Mouse (Mus musculus) intestine, embryonic 14.5 days (tissue): ENCODE measurements around the gene Ccdc82. TPM values are rescaled to one million over a fixed set of nuclear protein-coding genes. Genes with fewer than 3 reads are reported as not detected.

ENCODE experiments used
- ATAC-seq: fragments of 200-750 bp; cut with Nextera tagmentation; replicated peaks from 2 replicates; pipeline ENCODE4 v1.8.0; 2017; ENCODE audit warnings: low read depth, moderate number of reproducible peaks, moderate TSS enrichment, moderate library complexity; ENCODE audit not compliant: low FRiP score, low TSS enrichment
- DNase-seq: peaks from one replicate; pipeline ENCODE4 v3.0.0-alpha.2; 2018; ENCODE audit warnings: low spot score
- H3K27ac ChIP-seq: fragments of 300-500 bp; sonication (generic); 2 replicates; pipeline ENCODE4 v1.5.1; 2014; ENCODE audit warnings: low read depth, mild to moderate bottlenecking, control low read depth
- H3K27me3 ChIP-seq: fragments of 300-500 bp; sonication (generic); replicated peaks from 2 replicates; pipeline ENCODE4 v1.6.1; 2014; ENCODE audit warnings: low read length, control low read depth; ENCODE audit not compliant: control insufficient read depth, insufficient read depth
- H3K36me3 ChIP-seq: fragments of 300-500 bp; sonication (generic); 2 replicates; pipeline ENCODE4 v1.6.1; 2014; ENCODE audit warnings: low read length, control low read depth; ENCODE audit not compliant: control insufficient read depth, insufficient read depth
- H3K4me1 ChIP-seq: fragments of 300-500 bp; sonication (generic); replicated peaks from 2 replicates; pipeline ENCODE4 v1.6.1; 2014; ENCODE audit warnings: low read length, control low read depth, mixed read lengths; ENCODE audit not compliant: control insufficient read depth, insufficient read depth
- H3K4me2 ChIP-seq: fragments of 300-500 bp; sonication (generic); 2 replicates; pipeline ENCODE4 v1.6.1; 2014; ENCODE audit warnings: low read length
- H3K4me3 ChIP-seq: fragments of 300-500 bp; sonication (generic); 2 replicates; pipeline ENCODE4 v1.5.1; 2014; ENCODE audit warnings: low read depth, low read length, control low read depth, mixed read lengths
- H3K9ac ChIP-seq: fragments of 300-500 bp; sonication (generic); 2 replicates; pipeline ENCODE4 v1.6.1; 2014; ENCODE audit warnings: mild to moderate bottlenecking, low read length
- H3K9me3 ChIP-seq: fragments of 300-500 bp; sonication (generic); 2 replicates; pipeline ENCODE4 v1.6.1; 2016; ENCODE audit warnings: low read length, control low read depth; ENCODE audit not compliant: control insufficient read depth
- WGBS: fragments of 180-500 bp; shearing (Covaris S2); extraction: QIAGEN DNeasy Blood & Tissue Kit; methylation state at CpG from one replicate; pipeline ENCODE4 v1.1.7; 2014; 5-methylcytosine and 5-hydroxymethylcytosine counted together
- polyA plus RNA-seq: library from polyadenylated mRNA; unstranded; fragments of >200 nt; fragmentation: Nextera tagmentation; extraction: Ambion mirVana; gene quantifications from 2 replicates; pipeline ENCODE4 v1.2.1, GENCODE M21; 2014

The Ccdc82 gene
- 10.2 and 11.2 TPM in 2 replicates for polyA plus RNA-seq

DNA sequence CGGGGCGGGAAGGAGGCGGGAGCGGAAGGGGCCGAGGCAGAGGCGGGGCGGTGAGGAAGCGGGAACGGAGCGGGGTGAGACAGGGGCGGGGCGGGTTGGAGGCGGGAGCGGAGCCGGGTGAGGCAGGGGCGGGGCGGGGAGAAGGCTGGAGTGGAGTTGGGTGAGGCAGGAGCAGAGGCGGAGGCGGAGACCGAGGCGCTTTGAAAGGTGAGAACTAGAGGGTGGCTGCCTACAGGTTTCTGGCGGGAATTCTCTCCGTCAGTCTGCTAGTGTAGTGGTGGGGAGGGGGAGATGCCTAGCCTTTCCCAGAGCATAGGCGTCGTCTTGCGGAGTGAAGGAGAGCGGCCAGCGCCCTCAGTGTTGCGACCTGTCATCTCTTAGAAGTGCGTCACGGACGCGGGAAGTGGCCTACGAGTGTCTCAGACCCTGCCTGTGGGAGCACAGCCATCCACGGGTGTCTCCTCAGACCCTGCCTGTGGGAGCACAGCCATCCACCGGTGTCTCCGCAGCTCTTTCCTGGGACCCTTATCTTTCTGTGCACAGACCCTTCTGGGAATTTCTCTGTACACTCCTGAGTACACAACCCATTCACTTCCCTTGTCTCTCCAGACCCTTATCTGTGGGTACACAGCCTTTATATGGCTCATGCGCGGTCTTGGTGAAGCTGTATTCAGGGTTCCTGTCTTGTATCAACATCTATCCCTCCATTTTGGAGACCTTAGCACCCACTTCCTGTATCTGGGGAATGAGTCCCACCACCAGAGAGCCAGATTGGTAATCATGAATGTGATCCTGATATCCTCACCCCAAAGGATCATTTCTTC, at the start of gene Ccdc82:
Gene Ccdc82 (plus strand): TSS at position 141 of the 824 bp plus-strand sequence.
- no peaks in the 10 kb centered on the region for H3K27me3 ChIP-seq
- ATAC-seq (peak; percentile 98), DNase-seq (peak; percentile 91)
- H3K4me2 ChIP-seq: peak within 1 kb of the TSS; percentile 86
- H3K36me3 ChIP-seq: no peaks in the 10 kb centered on the region
- H3K9ac ChIP-seq: peak within 1 kb of the TSS; percentile 63
- H3K4me1 ChIP-seq: peaks cover 3% of the 10 kb centered on the region; the same call in 1 of the 2 replicates
- H3K9me3 ChIP-seq: no peaks in the 10 kb centered on the region
- 4% methylated on average over 27 of the region's 39 CpGs for WGBS
- H3K4me3 ChIP-seq: peak within 1 kb of the TSS; percentile 60
- H3K27ac ChIP-seq: peak within 1 kb of the TSS; percentile 75

DNA sequence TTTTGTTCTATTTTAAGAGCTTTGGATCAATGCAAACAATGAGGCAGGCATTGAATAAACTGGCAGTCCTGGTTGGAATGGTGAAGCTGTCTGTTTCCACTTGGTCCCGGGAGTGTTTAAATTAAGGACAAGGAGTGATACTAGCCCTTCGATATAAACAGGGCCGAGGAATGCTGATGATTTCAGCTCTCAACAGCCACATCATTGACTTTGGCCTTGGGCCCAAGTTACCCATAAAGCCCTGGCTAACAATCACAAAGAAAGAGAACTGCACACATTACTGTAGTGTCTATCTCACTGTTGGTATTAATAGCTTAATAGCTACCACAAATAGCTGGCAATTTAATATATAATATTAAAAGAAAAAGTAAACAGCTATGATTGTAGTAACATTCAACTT, 46.7 kb upstream of the Ccdc82 start:
- no peaks in the 10 kb centered on the region for H3K36me3 ChIP-seq
- no peaks in the 10 kb centered on the region for H3K27me3 ChIP-seq
- no peak overlapping the region for H3K9ac ChIP-seq
- no peak overlapping the region for H3K27ac ChIP-seq
- no peak overlapping the region for H3K4me3 ChIP-seq
- ATAC-seq: no peak
- H3K4me1 ChIP-seq: no peaks in the 10 kb centered on the region
- no peak for DNase-seq
- WGBS: 47% methylated on average over 3 of the region's 3 CpGs
- H3K9me3 ChIP-seq: no peaks in the 10 kb centered on the region
- no peak overlapping the region for H3K4me2 ChIP-seq

DNA sequence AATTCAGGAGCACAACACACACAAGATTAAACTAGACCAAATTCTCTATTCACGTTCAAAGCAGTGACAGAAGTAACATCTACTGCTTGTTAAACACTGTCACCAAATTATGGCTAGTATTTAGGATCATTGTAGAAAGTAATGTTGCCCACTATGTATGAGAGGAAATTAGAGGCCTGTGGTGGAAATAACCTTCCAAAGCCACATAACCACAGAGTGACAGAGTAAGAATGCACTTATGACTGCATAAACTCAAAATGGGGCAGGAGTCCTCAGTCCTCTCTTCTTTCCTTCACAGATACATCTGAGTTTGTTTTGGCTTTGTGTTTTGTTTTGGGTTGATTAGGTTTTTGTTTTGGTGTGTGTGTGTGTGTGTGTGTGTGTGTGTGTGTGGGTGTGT, 43.6 kb upstream of the Ccdc82 start:
- H3K36me3 ChIP-seq: no peaks in the 10 kb centered on the region
- H3K9me3 ChIP-seq: no peaks in the 10 kb centered on the region
- H3K4me3 ChIP-seq: no peak overlapping the region
- 80% methylated on average over 1 of the region's 1 CpGs for WGBS
- H3K27ac ChIP-seq: no peak overlapping the region
- H3K4me1 ChIP-seq: no peaks in the 10 kb centered on the region
- H3K27me3 ChIP-seq: no peaks in the 10 kb centered on the region
- H3K4me2 ChIP-seq: no peak overlapping the region
- DNase-seq (no peak), ATAC-seq (no peak)
- H3K9ac ChIP-seq: no peak overlapping the region

DNA sequence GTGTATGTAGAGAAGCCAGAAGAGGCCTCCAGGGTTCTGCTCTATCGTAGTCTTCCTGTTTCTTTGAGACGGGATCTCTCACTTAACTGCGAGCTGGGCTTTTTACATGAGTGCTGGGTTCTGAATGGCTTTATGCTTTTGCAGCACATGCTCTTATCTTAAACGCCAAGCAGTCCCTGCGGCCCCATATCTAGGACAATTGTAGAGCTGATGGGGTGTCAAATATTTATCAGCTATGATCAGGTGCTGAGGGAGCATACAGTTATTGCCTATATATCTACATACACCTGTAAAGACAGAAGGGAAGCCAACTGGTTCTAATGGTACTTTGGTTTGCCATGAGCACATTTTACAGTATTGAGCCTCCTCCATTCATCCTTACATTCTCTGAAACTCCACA, 43.1 kb upstream of the Ccdc82 start:
- ATAC-seq (no peak), DNase-seq (no peak)
- Histone ChIP-seq H3K9ac (no peak overlapping the region), H3K4me3 (no peak overlapping the region), H3K27me3 (no peaks in the 10 kb centered on the region), H3K4me1 (no peaks in the 10 kb centered on the region), H3K9me3 (no peaks in the 10 kb centered on the region), H3K36me3 (no peaks in the 10 kb centered on the region), H3K27ac (no peak overlapping the region), H3K4me2 (no peak overlapping the region)
- WGBS: 82% methylated on average over 5 of the region's 5 CpGs

DNA sequence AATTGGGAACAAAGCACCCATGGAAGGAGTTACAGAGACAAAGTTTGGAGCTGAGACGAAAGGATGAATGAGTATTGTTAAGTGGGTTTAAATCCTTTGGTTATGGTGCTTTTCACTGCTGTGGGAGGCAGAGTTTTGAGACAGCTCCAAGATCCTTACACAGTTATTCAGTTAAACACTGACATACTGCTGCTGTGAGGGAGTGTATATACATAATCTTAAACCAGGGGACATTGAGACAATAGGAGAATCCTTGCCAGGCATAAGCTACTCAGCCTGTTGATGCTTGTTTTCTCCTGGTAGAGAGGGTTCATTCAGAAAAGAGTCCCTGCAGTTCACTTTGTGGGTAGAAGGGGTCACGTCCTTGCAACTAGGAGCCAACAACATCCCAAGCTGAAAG, 40.4 kb upstream of the Ccdc82 start:
- H3K4me1 ChIP-seq: no peaks in the 10 kb centered on the region
- no peak overlapping the region for H3K27ac ChIP-seq
- H3K4me3 ChIP-seq: no peak overlapping the region
- H3K4me2 ChIP-seq: no peak overlapping the region
- DNase-seq (no peak), ATAC-seq (no peak)
- 74% methylated on average over 2 of the region's 2 CpGs for WGBS
- no peaks in the 10 kb centered on the region for H3K36me3 ChIP-seq
- no peaks in the 10 kb centered on the region for H3K9me3 ChIP-seq
- no peaks in the 10 kb centered on the region for H3K27me3 ChIP-seq
- no peak overlapping the region for H3K9ac ChIP-seq

DNA sequence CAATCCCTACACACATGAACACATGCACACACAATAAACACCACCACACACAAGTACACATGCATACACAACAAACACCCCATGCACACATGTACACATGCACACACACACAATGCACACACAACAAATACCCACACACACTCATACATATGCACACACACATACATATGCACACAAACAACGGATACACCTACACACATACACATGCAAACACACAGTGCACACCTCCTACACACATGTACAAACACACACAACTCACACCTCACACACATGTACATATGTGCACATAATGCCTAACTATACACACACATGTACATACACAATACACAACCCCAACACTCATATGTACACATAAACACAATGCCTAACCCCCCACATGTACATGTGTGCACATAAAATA, 20.9 kb upstream of the Ccdc82 start:
- Histone ChIP-seq H3K36me3 (no peaks in the 10 kb centered on the region), H3K4me1 (no peaks in the 10 kb centered on the region), H3K4me2 (no peak overlapping the region), H3K27me3 (no peaks in the 10 kb centered on the region), H3K9ac (no peak overlapping the region), H3K9me3 (no peaks in the 10 kb centered on the region), H3K4me3 (no peak overlapping the region), H3K27ac (no peak overlapping the region)
- ATAC-seq (no peak), DNase-seq (no peak)
- 94% methylated on average over 1 of the region's 1 CpGs for WGBS

DNA sequence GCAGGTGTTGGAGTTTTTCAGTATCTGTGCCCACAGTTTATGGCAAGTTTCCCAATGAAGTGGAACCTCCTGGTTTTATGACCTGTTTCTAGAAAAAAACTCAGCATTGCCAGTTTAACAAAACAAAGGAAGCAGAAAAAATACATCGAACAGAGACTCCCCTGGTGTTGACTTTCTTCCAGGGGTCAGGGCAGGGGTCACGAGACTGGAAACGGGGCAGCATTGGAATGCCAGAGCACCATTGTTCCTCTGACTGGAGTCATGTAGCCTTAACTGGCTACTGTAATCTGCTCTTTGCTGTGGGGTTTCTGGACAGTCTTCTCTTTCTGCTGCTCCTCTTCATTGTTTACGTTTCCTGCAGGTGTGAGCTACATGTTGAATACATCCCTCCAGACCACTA, 16.2 kb upstream of the Ccdc82 start:
- ATAC-seq: no peak
- Histone ChIP-seq H3K27ac (no peak overlapping the region), H3K4me3 (no peak overlapping the region), H3K36me3 (no peaks in the 10 kb centered on the region), H3K27me3 (no peaks in the 10 kb centered on the region), H3K4me1 (no peaks in the 10 kb centered on the region), H3K9ac (no peak overlapping the region), H3K9me3 (no peaks in the 10 kb centered on the region), H3K4me2 (no peak overlapping the region)
- 7% methylated on average over 4 of the region's 4 CpGs for WGBS
- DNase-seq: no peak

DNA sequence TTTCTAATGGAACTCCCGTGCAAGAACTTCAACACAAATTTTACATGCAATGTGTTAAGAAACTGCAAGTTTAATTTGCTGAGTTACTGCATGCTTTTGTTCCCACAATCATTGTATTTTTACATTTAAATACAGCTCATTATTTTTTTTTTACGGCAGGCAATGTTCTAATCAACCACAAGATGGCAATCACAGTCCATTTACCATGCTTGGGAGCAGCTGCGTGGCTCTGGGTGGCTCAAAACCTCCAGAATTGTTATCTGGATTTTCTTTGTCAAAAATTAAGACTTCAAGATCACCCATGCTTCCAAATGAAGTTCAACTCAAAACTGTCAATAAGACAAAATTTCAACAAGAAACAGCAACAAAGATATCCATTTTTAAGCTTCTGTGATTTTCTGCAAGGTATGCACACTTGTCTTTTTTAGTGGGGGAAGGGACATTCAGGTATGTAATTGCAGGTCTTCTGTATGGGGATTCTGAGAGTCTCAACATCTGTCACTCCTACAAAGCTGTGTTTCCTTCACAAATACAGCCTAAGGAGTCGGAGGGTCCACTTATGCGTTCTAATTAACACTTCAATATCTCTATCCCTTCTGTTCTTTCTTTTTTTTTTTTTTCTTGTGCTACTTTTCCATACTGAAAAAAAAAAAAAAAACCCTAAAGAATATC, 15.1 kb upstream of the Ccdc82 start:
- no peak overlapping the region for H3K4me2 ChIP-seq
- H3K9ac ChIP-seq: no peak overlapping the region
- DNase-seq (no peak), ATAC-seq (no peak)
- no peaks in the 10 kb centered on the region for H3K4me1 ChIP-seq
- H3K27ac ChIP-seq: no peak overlapping the region
- no peaks in the 10 kb centered on the region for H3K27me3 ChIP-seq
- no peak overlapping the region for H3K4me3 ChIP-seq
- 27% methylated on average over 5 of the region's 5 CpGs for WGBS
- no peaks in the 10 kb centered on the region for H3K9me3 ChIP-seq
- H3K36me3 ChIP-seq: no peaks in the 10 kb centered on the region
